Mouse (Mus musculus): ENCODE measurements around the gene Ift46. TPM values are rescaled to one million over a fixed set of nuclear protein-coding genes. Genes with fewer than 3 reads are reported as not detected.

Gene Ift46
- polyA plus RNA-seq, 1 experiment: 74.9 TPM

DNA sequence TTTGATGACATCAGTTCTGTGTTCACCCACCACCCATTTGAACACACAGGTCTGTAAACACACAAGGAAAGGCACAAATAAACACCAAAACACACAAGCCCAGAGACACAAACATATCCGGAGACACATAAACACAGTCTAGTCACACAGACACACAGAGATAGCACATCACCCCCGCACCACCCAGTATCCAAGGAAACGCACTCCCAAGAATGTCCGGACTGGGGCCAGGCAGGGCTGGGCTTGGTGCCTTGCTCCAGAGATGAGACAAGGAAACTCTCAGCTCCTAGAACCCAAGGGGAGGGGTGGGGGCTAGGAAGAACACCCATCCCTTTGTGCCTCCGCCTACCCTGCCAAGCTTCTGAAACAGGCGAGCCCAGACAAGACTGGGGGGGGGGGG, 43.5 kb upstream of the Ift46 start:
- Histone ChIP-seq H3K4me3 (no peak overlapping the region), H3K36me3 (ENCODE audit: control insufficient read depth, insufficient read depth) (peaks cover 9% of the 10 kb centered on the region), H3K79me2 (ENCODE audit: control insufficient read depth, insufficient read depth) (peaks cover 6% of the 10 kb centered on the region), H3K4me2 (ENCODE audit: low read depth) (peak overlapping the region; percentile 64), H3K27me3 (ENCODE audit: control insufficient read depth, insufficient read depth, insufficient read length) (no peaks in the 10 kb centered on the region), H3ac (ENCODE audit: control insufficient read depth, insufficient read length) (no peak overlapping the region)
- TF ChIP-seq MYOG (IDR thresholded peaks at IDR 0.05; ENCODE audit: control insufficient read depth in 1 of 3, insufficient read depth in 1 of 3, insufficient read length in 2 of 3, low read depth in 2 of 3) (no peak), TCF3 (IDR thresholded peaks at IDR 0.05; ENCODE audit: insufficient read length, low read depth) (no peak), SRF (IDR thresholded peaks at IDR 0.05; ENCODE audit: control insufficient read depth, insufficient read length, low read depth) (no peak), POLR2AphosphoS2 (IDR thresholded peaks at IDR 0.05; ENCODE audit: insufficient read length, low read depth) (no peak), POLR2A (IDR thresholded peaks at IDR 0.05; ENCODE audit: insufficient read length, low read depth) (no peak)

GRCm38 (mm10) chr9:44724665-44725064, 43.0 kb upstream of the Ift46 start:
- H3K4me2 ChIP-seq (ENCODE audit: low read depth): peak overlapping the region; percentile 64
- no peak overlapping the region for H3ac ChIP-seq (ENCODE audit: control insufficient read depth, insufficient read length)
- H3K27me3 ChIP-seq (ENCODE audit: control insufficient read depth, insufficient read depth, insufficient read length): no peaks in the 10 kb centered on the region
- TF ChIP-seq POLR2A (IDR thresholded peaks at IDR 0.05; ENCODE audit: insufficient read length, low read depth) (no peak), MYOD1 (IDR thresholded peaks at IDR 0.05; ENCODE audit: control insufficient read depth in 1 of 3, insufficient read length in 2 of 3, low read depth in 2 of 3) (no peak), E2F4 (IDR thresholded peaks at IDR 0.05; ENCODE audit: insufficient read depth) (no peak), TCF3 (IDR thresholded peaks at IDR 0.05; ENCODE audit: insufficient read length, low read depth) (no peak), TCF12 (IDR thresholded peaks at IDR 0.05; ENCODE audit: insufficient read depth, poor library complexity, severe bottlenecking) (no peak), MAX (IDR thresholded peaks at IDR 0.05; ENCODE audit: low read depth) (no peak), SRF (IDR thresholded peaks at IDR 0.05; ENCODE audit: control insufficient read depth, insufficient read length, low read depth) (no peak), CEBPB (IDR thresholded peaks at IDR 0.05; ENCODE audit: insufficient read depth, poor library complexity, severe bottlenecking) (no peak), POLR2AphosphoS2 (IDR thresholded peaks at IDR 0.05; ENCODE audit: insufficient read length, low read depth) (no peak), REST (IDR thresholded peaks at IDR 0.05; ENCODE audit: insufficient read depth, insufficient read length) (no peak), USF1 (IDR thresholded peaks at IDR 0.05; ENCODE audit: low read depth) (no peak), MYOG (IDR thresholded peaks at IDR 0.05; ENCODE audit: control insufficient read depth in 1 of 3, insufficient read depth in 1 of 3, insufficient read length in 2 of 3, low read depth in 2 of 3) (no peak)
- peaks cover 6% of the 10 kb centered on the region for H3K79me2 ChIP-seq (ENCODE audit: control insufficient read depth, insufficient read depth)
- no peak overlapping the region for H3K4me3 ChIP-seq
- H3K36me3 ChIP-seq (ENCODE audit: control insufficient read depth, insufficient read depth): peaks cover 9% of the 10 kb centered on the region

DNA sequence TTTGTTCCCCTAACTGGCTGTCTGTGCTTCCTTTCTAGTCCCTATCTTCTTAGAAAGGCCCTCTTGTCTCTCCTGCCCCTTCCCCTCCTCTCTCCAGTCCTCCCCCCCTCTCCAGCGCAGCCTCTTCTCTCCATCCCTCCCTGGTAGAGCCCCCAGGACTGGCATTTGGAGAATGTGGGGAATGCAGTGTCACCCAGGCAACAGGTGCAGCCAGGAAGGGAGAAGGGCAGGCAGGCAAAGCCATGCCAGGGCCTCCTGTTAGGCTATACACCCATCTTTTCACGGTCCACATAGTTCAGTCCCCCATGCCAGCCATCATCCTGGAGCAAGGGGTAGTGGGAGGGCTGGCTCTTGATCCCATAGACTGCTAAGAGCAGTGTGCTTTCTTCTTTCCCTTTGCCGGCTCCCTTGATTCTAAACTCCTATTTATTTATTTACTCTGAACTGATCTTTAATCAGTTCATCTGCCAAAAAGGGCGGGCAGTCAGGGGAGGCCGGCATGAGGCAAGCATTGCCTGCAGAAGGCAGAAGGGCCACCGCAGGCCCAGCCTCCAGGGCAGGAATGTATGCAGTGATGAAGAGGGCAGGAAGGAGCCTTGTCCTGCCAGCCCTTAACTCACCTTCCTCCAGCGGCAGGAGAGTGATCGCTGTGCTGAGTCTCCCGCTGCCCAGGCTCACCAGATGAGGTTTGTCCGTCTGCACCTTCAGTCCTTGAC, 41.1 kb upstream of the Ift46 start:
- no peak overlapping the region for H3K4me3 ChIP-seq
- TF ChIP-seq MYOG (IDR thresholded peaks at IDR 0.05; ENCODE audit: control insufficient read depth in 1 of 3, insufficient read depth in 1 of 3, insufficient read length in 2 of 3, low read depth in 2 of 3) (peak in 2 of 3 experiments; percentile 64 to 68), MYOD1 (IDR thresholded peaks at IDR 0.05; ENCODE audit: control insufficient read depth in 1 of 3, insufficient read length in 2 of 3, low read depth in 2 of 3) (peak in 2 of 3 experiments; percentile 74 to 80), TCF12 (IDR thresholded peaks at IDR 0.05; ENCODE audit: insufficient read depth, poor library complexity, severe bottlenecking) (no peak)
- no peaks in the 10 kb centered on the region for H3K27me3 ChIP-seq (ENCODE audit: control insufficient read depth, insufficient read depth, insufficient read length)
- no peak overlapping the region for H3K4me2 ChIP-seq (ENCODE audit: low read depth)
- H3K36me3 ChIP-seq (ENCODE audit: control insufficient read depth, insufficient read depth): peaks cover 9% of the 10 kb centered on the region
- H3K79me2 ChIP-seq (ENCODE audit: control insufficient read depth, insufficient read depth): peaks cover 20% of the 10 kb centered on the region
- H3ac ChIP-seq (ENCODE audit: control insufficient read depth, insufficient read length): no peak overlapping the region

DNA sequence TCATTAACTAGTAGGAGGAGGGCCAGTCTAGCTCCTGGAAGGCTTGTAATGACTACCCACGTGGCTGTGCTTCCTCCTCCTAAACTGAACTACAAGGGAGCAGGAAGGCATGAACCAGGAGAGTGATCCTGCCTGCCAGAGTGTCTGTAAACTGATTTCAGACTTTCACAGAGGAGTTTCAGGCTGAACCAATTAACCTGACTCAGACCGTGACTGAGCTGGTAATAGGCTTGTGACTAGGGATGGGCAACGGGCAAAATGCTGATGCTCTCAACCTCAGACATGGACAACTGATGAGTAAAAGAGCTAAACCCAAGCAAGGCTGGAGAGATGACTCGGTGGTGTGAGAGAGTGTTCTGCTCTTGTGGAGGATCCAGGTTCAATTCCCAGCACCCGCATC, 40.3 kb upstream of the Ift46 start:
- no peaks in the 10 kb centered on the region for H3K27me3 ChIP-seq (ENCODE audit: control insufficient read depth, insufficient read depth, insufficient read length)
- TF ChIP-seq POLR2AphosphoS2 (IDR thresholded peaks at IDR 0.05; ENCODE audit: insufficient read length, low read depth) (no peak), MYOG (IDR thresholded peaks at IDR 0.05; ENCODE audit: control insufficient read depth in 1 of 3, insufficient read depth in 1 of 3, insufficient read length in 2 of 3, low read depth in 2 of 3) (no peak), POLR2A (IDR thresholded peaks at IDR 0.05; ENCODE audit: insufficient read length, low read depth) (no peak), USF1 (IDR thresholded peaks at IDR 0.05; ENCODE audit: low read depth) (no peak), E2F4 (IDR thresholded peaks at IDR 0.05; ENCODE audit: insufficient read depth) (no peak)
- H3K4me3 ChIP-seq: no peak overlapping the region
- H3ac ChIP-seq (ENCODE audit: control insufficient read depth, insufficient read length): no peak overlapping the region
- no peak overlapping the region for H3K4me2 ChIP-seq (ENCODE audit: low read depth)
- peaks cover 22% of the 10 kb centered on the region for H3K79me2 ChIP-seq (ENCODE audit: control insufficient read depth, insufficient read depth)
- peaks cover 9% of the 10 kb centered on the region for H3K36me3 ChIP-seq (ENCODE audit: control insufficient read depth, insufficient read depth)

GRCm38 (mm10) chr9:44732130-44732549, 35.6 kb upstream of the Ift46 start:
- Histone ChIP-seq H3K4me3 (peak overlapping the region; percentile 92), H3K4me2 (ENCODE audit: low read depth) (peak overlapping the region; percentile 96), H3K36me3 (ENCODE audit: control insufficient read depth, insufficient read depth) (peaks cover 5% of the 10 kb centered on the region), H3K27me3 (ENCODE audit: control insufficient read depth, insufficient read depth, insufficient read length) (no peaks in the 10 kb centered on the region), H3K79me2 (ENCODE audit: control insufficient read depth, insufficient read depth) (peaks cover 34% of the 10 kb centered on the region), H3ac (ENCODE audit: control insufficient read depth, insufficient read length) (no peak overlapping the region)
- TF ChIP-seq USF1 (IDR thresholded peaks at IDR 0.05; ENCODE audit: low read depth) (no peak), TCF3 (IDR thresholded peaks at IDR 0.05; ENCODE audit: insufficient read length, low read depth) (no peak), MAX (IDR thresholded peaks at IDR 0.05; ENCODE audit: low read depth) (no peak), SRF (IDR thresholded peaks at IDR 0.05; ENCODE audit: control insufficient read depth, insufficient read length, low read depth) (no peak), REST (IDR thresholded peaks at IDR 0.05; ENCODE audit: insufficient read depth, insufficient read length) (no peak), E2F4 (IDR thresholded peaks at IDR 0.05; ENCODE audit: insufficient read depth) (no peak), CEBPB (IDR thresholded peaks at IDR 0.05; ENCODE audit: insufficient read depth, poor library complexity, severe bottlenecking) (no peak), TCF12 (IDR thresholded peaks at IDR 0.05; ENCODE audit: insufficient read depth, poor library complexity, severe bottlenecking) (no peak), POLR2AphosphoS2 (IDR thresholded peaks at IDR 0.05; ENCODE audit: insufficient read length, low read depth) (no peak), POLR2A (IDR thresholded peaks at IDR 0.05; ENCODE audit: insufficient read length, low read depth) (no peak), MYOD1 (IDR thresholded peaks at IDR 0.05; ENCODE audit: control insufficient read depth in 1 of 3, insufficient read length in 2 of 3, low read depth in 2 of 3) (no peak), MYOG (IDR thresholded peaks at IDR 0.05; ENCODE audit: control insufficient read depth in 1 of 3, insufficient read depth in 1 of 3, insufficient read length in 2 of 3, low read depth in 2 of 3) (no peak)
